Mouse (Mus musculus) cerebellum, adult 2 months (tissue): ENCODE measurements at regions not wholly inside any gene's neighbourhood (a gene's known extent, or its start where the extent isn't known, plus 50 kb on each side); places are given as distances from the start of the nearest gene placed in this dataset.

Experiments
- CTCF ChIP-seq: fragments of 200-500 bp; IDR thresholded peaks from 2 replicates; pipeline ENCODE4 v1.5.1; 2011; ENCODE audit warnings: low read depth, mild to moderate bottlenecking, control low read depth, low read length, moderate library complexity, borderline replicate concordance; ENCODE audit not compliant: insufficient read depth
- POLR2A ChIP-seq: fragments of 200-500 bp; IDR thresholded peaks from 2 replicates; pipeline ENCODE4 v1.6.1; 2011; ENCODE audit warnings: low read length, control low read depth, borderline replicate concordance; ENCODE audit not compliant: insufficient read depth

DNA sequence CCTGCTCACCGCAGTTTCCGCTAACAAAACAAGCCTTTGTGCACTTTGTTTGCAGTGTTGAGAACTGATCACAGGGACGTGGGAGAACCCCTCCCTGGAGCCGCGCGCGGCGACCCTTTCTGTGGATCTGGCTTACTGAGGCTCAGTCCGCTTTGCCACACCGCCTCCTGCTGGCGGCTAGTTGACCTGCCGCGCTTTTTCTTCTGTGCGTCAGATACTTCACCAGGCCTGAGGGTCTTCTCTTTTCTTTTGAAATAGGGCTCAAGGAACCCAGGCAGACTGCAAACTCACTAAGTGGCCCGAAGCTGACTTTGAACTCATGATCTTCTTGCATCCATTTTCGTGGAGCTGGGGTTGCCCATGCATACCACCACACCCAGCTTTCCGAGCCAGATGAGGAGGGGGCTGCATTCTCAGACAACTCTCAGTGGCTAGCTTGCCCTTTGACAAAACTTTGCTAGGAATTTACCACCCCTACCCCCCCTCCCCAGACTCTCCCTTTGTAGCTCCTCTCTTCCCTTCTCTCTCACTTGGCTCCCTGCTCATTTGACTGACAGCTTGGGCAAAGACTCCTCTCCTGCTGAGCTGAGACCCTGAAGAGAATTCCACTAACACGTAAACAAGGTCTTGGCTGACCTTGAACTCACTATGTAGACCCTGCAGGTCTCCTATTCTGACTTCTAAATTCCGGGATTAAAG is 109.9 kb downstream of the Sox2 start:
- no peak for TF ChIP-seq CTCF
- no peak for TF ChIP-seq POLR2A
